Mouse (Mus musculus) heart, postnatal 25 days (tissue): ENCODE data around the gene Zfp938. TPM values are rescaled to one million over a fixed set of nuclear protein-coding genes. Genes with fewer than 3 reads are reported as not detected.
A peak's percentile ranks its signal among the peaks of the same experiment; 100 is the strongest.

Experiments used
- DNase-seq: peaks from one replicate; pipeline ENCODE4 v3.0.0; 2022; ENCODE audit warnings: low spot score
- intact Hi-C: fragments of 180-260 bp; cut with DNase I; formaldehyde crosslinking; loops from one replicate; pipeline ENCODE4 v1.15.1; 2025
- total RNA-seq, 2 experiments: library from RNA; stranded (reverse); gene quantifications; 2 replicates each; pipeline ENCODE4 v1.2.3; 2021

Zfp938 gene
- 1 to 10 TPM; 5.7 to 6.1 TPM for total RNA-seq

DNA sequence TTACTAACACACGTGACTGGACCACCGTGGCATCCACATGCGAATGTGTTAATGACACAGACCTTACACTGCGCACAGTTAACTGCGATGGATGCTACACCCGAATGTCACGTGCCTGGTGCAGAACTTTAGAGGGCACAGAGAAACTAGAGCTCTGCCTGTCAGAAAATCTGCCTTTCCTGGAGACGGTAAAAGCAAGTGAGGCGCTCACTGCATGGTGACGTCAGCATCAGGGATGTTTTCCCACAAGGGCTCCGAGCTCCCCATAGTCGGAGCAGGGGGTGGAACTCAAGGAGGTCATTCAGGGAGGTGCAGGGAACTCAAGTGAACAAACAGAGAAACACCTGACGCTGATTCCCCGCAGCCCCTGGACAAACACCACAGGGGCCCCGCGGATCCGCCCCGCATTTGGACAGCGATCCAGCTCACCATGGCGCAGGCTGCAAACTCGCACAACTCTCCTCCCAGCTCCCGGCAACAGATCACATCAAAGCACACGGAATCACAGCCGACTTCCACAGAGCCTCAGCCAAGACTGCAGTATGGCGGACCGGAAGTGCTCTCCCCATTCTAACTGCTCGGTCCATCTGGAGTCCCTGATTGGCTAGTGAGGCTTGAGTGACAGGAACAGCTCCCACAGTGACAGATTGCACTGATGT lies at the start of gene Zfp938:
Gene Zfp938 (minus strand): TSS at position 539 of the 659 bp plus-strand sequence.
- peak; percentile 71 for DNase-seq
- intact Hi-C loops, result no loop called here

DNA sequence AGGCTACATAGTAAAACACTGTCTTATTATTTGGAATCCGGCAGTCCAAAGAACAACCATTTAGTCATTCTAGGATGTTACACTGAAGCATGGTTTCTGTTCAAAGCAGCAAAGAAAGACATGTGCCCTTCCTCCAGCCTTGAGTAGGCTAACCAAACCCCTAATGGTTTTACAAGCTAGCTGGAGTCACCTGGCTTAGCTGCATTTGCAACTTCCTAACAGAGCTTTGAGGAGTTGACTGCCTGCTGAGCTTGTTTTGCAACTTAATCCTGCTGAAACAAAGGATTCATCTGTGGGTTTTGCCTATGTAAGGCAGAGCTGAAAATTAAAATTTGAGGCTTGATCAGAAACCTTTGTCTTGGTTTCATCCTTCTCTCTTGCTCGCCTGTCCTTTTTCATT lies 16.3 kb upstream of the Zfp938 start:
- intact Hi-C loops, result no loop called here

DNA sequence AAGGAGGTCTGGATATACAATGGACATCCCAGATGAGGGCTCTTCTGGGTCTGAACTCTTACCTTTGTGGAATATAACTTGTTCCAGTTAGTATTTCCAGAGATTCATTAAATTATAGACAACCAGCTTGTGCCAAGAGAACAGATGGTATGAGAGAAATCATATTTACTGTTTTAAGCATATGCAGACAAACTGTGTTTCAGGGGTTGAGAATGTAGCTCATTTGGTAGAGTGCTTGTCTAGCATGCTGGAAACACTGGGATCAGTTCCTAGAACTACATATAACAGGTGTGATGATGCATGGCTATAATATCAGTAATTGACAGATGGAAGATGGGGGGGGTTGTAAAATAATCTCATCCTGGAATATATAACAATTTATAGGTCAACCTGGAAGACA lies 3.9 kb upstream of the Zfp938 start:
- no peak for DNase-seq
- intact Hi-C loops, result no loop called here

More for the DNA sequence above, 16.3 kb upstream of the Zfp938 start:
- no peak for DNase-seq

DNA sequence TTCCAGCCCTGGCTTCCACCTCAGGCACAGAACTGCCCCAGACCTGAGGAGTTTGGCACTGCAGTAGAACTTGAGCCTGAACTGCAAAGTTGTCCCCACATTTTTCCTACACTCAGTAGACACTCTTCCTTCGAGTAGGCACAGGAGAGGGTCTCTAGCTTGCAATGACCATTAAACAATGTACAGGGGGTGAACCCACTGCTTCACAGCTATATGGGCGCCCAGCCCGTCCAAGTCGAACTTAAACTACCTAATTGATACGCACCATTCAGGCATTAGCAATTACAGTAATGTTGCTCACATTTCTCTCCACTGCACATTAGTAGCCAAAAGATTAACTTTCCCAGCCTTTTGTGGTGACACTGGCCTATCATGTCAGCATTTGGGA lies 315 bp upstream of the Zfp938 start:
- intact Hi-C loops, result no loop called here
- no peak for DNase-seq

DNA sequence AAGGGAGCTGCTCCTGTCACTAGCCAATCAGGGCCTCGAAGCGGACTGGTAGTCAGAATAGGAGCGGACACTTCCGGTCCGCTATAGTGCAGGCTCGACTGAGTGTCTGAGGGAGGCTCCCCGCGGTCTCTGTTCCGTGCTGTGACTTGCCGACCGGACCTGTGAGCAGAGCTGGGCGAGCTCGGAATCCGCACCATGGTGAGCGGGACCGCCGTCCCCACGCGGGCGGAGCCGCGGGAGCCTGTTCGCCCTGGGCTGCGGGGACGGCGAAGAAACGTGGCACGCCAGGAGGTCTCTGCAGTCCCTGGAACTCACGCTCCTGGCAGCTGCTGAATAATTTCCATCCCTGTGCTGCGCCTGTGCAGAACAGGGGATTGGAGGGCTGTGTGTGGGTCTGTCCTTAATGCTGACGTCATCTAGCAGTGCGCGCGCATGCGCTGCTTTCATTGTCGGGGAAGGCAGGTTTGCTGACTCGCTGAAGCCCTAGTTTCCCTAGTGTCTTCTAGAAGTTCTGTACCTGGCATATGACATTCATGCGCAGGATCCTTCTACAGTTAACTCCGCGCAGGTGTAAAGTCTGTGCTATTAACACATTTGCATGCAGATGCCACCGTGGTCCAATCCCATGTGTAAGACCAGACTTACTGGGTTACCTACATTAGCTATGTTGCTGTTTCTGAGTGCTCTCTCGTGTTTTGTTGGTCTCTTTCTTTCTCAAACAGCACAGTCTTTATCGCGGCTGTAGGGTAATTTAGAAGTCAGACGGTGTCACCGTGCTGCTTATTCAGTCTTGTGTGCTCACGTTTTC lies 62.6 kb downstream of the Zfp938 start:
- intact Hi-C loops, result no loop called here
- DNase-seq, result peak; percentile 61

Other genes starting within 250 kb of the Zfp938 start
- gene Zfp873, start 193.2 kb downstream of the Zfp938 start, total RNA-seq, result 1 to 10 TPM; 4.2 to 6.2 TPM
- gene BC024063, start 157.9 kb downstream of the Zfp938 start, total RNA-seq, result 1 to 10 TPM; 2.4 to 3.4 TPM
- 1 to 10 TPM; 2.7 to 3.2 TPM for gene AU041133, start 113.3 kb downstream of the Zfp938 start, total RNA-seq
- not detected for gene 4932415D10Rik, start 75.3 kb upstream of the Zfp938 start, total RNA-seq
- gene Gm4924, start 113.0 kb upstream of the Zfp938 start, total RNA-seq, result 1 to 10 TPM; 1.9 to 2.1 TPM